Mouse (Mus musculus): ENCODE measurements at regions not wholly inside any gene's neighbourhood (a gene's known extent, or its start where the extent isn't known, plus 50 kb on each side); places are given as distances from the start of the nearest gene placed in this dataset.

- TF ChIP-seq CTCF (IDR thresholded peaks at IDR 0.05; ENCODE audit: control insufficient read depth, insufficient read depth, insufficient read length) (no peak), MAX (IDR thresholded peaks at IDR 0.05) (no peak), MYOG (IDR thresholded peaks at IDR 0.05; ENCODE audit: control insufficient read depth, extremely low read depth, insufficient read length) (no peak)
These were observed 340.6 kb upstream of the Tbx3 start for GRCm38 (mm10) chr5:119329860-119330259.
